Mouse (Mus musculus) heart, embryonic 14.5 days (tissue): ENCODE measurements around the gene Fbf1. TPM values are rescaled to one million over a fixed set of nuclear protein-coding genes. Genes with fewer than 3 reads are reported as not detected.
A peak's percentile ranks its signal among the peaks of the same experiment; 100 is the strongest.

ENCODE experiments used
- ATAC-seq: fragments of 200-750 bp; cut with Nextera tagmentation; 2 replicates; pipeline ENCODE4 v1.8.0; 2017; ENCODE audit warnings: low read depth, moderate TSS enrichment; ENCODE audit not compliant: insufficient number of reproducible peaks, insufficient read depth, low FRiP score
- H3K27ac ChIP-seq, 2 experiments: fragments of 200-500 bp in 1 of 2; fragments of 300-500 bp in 1 of 2; sonication (generic) in 1 of 2; replicated peaks in 1 of 2; 2 replicates each; pipeline ENCODE4 v1.5.1; 2012 to 2014; ENCODE audit warnings: low read depth in 2 of 2, low read length in 2 of 2, control low read depth in 1 of 2, mild to moderate bottlenecking in 1 of 2, mixed read lengths in 1 of 2; ENCODE audit not compliant: control insufficient read depth in 1 of 2, insufficient read depth in 1 of 2
- H3K27me3 ChIP-seq: fragments of 300-500 bp; sonication (generic); 2 replicates; pipeline ENCODE4 v1.6.1; 2014; ENCODE audit warnings: mild to moderate bottlenecking, low read length, control low read depth; ENCODE audit not compliant: control insufficient read depth, insufficient read depth
- H3K36me3 ChIP-seq: fragments of 300-500 bp; sonication (generic); 2 replicates; pipeline ENCODE4 v1.6.1; 2014; ENCODE audit warnings: mild to moderate bottlenecking, control low read depth, low read length, mixed read lengths; ENCODE audit not compliant: control insufficient read depth, insufficient read depth
- H3K4me1 ChIP-seq, 2 experiments: fragments of 200-500 bp in 1 of 2; fragments of 300-500 bp in 1 of 2; sonication (generic) in 1 of 2; 2 replicates each; pipeline ENCODE4 v1.6.1; 2012 to 2014; ENCODE audit warnings: low read length in 2 of 2, control low read depth in 1 of 2, mixed read lengths in 1 of 2; ENCODE audit not compliant: control insufficient read depth in 2 of 2, insufficient read depth in 2 of 2
- H3K4me2 ChIP-seq: fragments of 300-500 bp; sonication (generic); 2 replicates; pipeline ENCODE4 v1.6.1; 2014; ENCODE audit warnings: mild to moderate bottlenecking, low read length
- H3K4me3 ChIP-seq, 2 experiments: fragments of 200-500 bp in 1 of 2; fragments of 300-500 bp in 1 of 2; sonication (generic) in 1 of 2; 2 replicates each; pipeline ENCODE4 v1.5.1; 2012 to 2014; ENCODE audit warnings: low read length in 2 of 2, mild to moderate bottlenecking in 2 of 2, control low read depth in 1 of 2, low read depth in 1 of 2, moderate library complexity in 1 of 2; ENCODE audit not compliant: control insufficient read depth in 1 of 2, insufficient read depth in 1 of 2
- H3K9ac ChIP-seq: fragments of 300-500 bp; sonication (generic); 2 replicates; pipeline ENCODE4 v1.6.1; 2014; ENCODE audit warnings: mild to moderate bottlenecking, low read length
- H3K9me3 ChIP-seq: fragments of 300-500 bp; sonication (generic); 2 replicates; pipeline ENCODE4 v1.6.1; 2016; ENCODE audit warnings: low read length, control low read depth; ENCODE audit not compliant: control insufficient read depth
- WGBS: fragments of 180-500 bp; shearing (Covaris S2); extraction: QIAGEN DNeasy Blood & Tissue Kit; methylation state at CpG from one replicate; pipeline ENCODE4 v1.1.7; 2014; 5-methylcytosine and 5-hydroxymethylcytosine counted together
- polyA plus RNA-seq: library from polyadenylated mRNA; unstranded; fragments of >200 nt; fragmentation: Nextera tagmentation; extraction: Ambion mirVana; gene quantifications from 2 replicates; pipeline ENCODE4 v1.2.1, GENCODE M21; 2014

The Fbf1 gene
- polyA plus RNA-seq, 1 experiment from 2014 or later, result 14.9 TPM

DNA sequence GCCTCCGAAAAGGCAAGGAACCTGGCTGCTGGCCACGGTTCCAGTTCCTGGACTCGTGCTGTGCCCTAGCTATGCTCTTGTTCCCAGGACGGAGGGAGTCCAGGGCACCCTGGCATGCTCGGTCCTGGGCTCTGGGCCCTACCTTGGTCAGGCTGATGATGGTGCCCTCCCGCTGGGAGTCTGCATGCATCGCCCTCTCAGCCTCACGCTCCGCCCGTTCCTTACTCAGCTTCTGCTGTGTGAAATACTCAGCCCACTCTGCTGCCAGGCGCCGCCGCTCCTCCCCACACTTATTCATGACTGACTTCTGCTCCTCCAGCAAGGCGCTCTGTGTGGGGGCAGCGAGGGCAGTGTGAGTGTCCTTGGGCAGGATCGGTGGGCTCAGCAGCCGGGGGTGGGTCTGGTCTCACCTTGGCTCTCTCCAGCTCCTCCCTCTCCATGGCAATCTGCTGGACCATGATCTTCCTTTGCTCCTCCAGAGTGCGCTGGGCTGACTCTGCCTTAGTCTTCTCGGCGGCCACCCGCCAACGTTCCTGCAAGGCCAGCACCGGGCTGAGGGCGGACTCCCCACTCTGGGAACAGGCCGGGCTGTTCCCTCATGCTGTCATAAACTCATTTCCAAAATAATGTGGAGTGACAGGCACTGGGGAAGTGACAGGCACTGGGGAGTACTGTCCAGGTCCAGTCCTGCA, 21.5 kb downstream of the Fbf1 start:
- 79% methylated on average over 25 of the region's 25 CpGs for WGBS
- no peak overlapping the region for H3K9ac ChIP-seq
- no peak overlapping the region for H3K27ac ChIP-seq
- ATAC-seq, result no peak
- H3K4me1 ChIP-seq, result peaks cover 0 to 4% of the 10 kb centered on the region in 2 experiments; a peak in 2 of 4 replicates
- no peaks in the 10 kb centered on the region for H3K9me3 ChIP-seq
- H3K36me3 ChIP-seq, result peaks cover 93% of the 10 kb centered on the region
- no peaks in the 10 kb centered on the region for H3K27me3 ChIP-seq
- H3K4me2 ChIP-seq, result no peak overlapping the region
- H3K4me3 ChIP-seq, result no peak overlapping the region

DNA sequence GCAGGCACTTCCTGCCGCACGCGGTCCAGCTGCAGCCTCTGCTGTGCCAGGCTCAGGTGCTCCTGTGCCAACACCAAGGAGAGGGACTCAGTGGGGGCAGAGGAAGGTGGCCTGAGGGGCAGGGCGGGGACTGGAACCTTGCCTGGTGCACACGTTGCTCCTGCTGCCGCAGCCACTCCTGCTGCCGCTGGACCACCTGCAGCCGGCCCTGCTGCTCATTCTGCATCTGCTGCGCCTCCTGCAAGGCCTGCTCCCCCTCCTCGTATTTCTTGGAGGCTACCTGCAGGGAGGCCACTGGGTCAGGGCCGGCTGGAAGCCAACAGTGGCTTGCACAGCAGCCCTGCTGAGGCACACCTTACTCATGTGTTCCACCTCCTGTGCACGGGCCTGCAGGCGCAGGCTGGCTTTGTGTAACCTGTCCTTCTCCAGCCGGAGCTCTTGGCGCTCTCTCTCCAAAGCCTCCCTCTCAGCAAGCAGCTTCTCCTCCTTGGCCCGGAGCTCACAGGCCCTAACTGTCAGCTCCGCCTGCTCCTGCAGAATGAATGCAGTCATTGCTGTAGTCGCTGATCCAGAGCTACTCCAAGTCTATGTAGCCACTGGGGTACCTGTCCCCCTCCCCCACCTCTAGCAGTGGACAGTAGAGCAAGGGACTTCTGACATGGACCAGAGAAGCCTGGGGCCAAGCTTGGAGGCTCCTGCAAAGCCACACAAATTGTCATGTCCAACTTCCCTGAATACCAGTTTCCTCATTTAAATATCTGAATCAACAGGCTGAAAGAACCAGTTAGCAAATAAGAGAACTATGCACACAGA, 22.3 kb downstream of the Fbf1 start:
- H3K27ac ChIP-seq, result no peak overlapping the region

DNA sequence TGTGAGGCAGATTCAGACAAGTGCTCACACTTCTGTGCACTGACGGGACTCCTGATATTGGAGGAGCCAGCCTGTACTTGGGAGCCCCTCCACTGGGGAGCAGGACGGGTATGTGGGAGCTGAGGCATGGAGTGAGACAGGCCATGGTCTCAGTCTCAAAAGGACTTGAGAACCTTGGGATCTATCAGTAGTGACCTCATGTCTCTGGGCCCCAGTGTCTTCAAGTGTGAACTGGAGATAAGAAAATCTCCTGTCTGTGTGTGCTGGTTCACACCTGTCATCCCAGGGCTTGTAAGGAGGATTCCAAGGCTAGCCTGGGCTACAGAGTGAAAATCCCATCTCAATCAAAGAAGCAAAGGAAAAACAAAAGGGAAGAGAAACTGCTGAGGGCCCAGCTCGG, 24.5 kb downstream of the Fbf1 start:
- Histone ChIP-seq H3K27ac (no peak overlapping the region), H3K4me1 (peaks cover 3 to 4% of the 10 kb centered on the region in 2 experiments; a peak in 1 of 4 replicates), H3K9me3 (no peaks in the 10 kb centered on the region), H3K4me3 (no peak overlapping the region), H3K9ac (no peak overlapping the region), H3K4me2 (no peak overlapping the region), H3K27me3 (no peaks in the 10 kb centered on the region), H3K36me3 (peaks cover 65% of the 10 kb centered on the region)
- 79% methylated on average over 3 of the region's 3 CpGs for WGBS
- ATAC-seq, result no peak

More for the DNA sequence above, 22.3 kb downstream of the Fbf1 start:
- H3K4me3 ChIP-seq, result no peak overlapping the region
- ATAC-seq, result no peak
- peaks cover 86% of the 10 kb centered on the region for H3K36me3 ChIP-seq
- no peak overlapping the region for H3K9ac ChIP-seq
- no peaks in the 10 kb centered on the region for H3K9me3 ChIP-seq
- WGBS, result 69% methylated on average over 18 of the region's 18 CpGs
- no peaks in the 10 kb centered on the region for H3K27me3 ChIP-seq
- peaks cover 0 to 4% of the 10 kb centered on the region in 2 experiments; a peak in 2 of 4 replicates for H3K4me1 ChIP-seq
- H3K4me2 ChIP-seq, result no peak overlapping the region

- Histone ChIP-seq H3K9ac (no peak overlapping the region), H3K27ac (no peak overlapping the region), H3K4me3 (no peak overlapping the region), H3K4me2 (no peak overlapping the region), H3K4me1 (peaks cover 6 to 10% of the 10 kb centered on the region in 2 experiments), H3K36me3 (peaks cover 55% of the 10 kb centered on the region), H3K9me3 (no peaks in the 10 kb centered on the region), H3K27me3 (no peaks in the 10 kb centered on the region)
- ATAC-seq, result no peak
- 60% methylated on average over 10 of the region's 10 CpGs for WGBS
Observed at GRCm38 (mm10) chr11:116142211-116142991, 25.6 kb downstream of the Fbf1 start.

DNA sequence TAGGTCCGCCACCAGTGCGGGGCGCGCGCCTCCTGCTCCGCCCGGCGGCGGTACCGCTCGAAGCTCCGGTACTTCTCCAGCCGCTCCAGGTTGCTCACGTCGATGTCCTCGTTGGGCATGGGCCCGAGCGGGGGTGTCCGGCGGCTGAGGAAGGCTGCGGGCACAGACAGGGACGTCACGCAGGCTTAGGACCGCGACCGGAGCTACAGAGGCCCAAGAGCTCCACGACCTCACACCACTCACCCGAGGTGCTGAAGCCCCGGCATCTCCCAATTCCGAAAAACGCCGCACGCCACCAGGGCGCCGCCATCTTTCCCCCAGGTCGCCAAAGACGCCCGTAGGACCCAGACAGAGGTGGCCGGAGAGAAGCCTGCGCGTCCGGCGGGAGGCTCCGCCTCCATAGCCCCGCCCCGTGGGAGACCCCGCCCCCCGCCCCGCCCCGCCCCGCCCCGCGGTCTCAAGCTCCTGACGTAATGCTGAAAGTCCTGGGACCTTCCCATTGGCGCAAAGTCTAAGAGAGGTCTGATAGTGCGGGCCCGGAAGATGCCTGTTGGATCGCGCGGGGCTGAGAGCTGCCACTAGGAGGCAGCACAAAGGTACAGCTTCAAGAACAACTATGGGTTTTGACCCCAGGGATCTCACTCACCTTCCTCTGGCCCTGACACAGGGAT, 29.4 kb downstream of the Fbf1 start, which contains the start of gene Mrpl38:
Gene Mrpl38, minus strand, starts transcription at position 401 of the 671 bp plus-strand sequence.
- Histone ChIP-seq H3K27me3 (no peaks in the 10 kb centered on the region), H3K4me2 (peak within 1 kb of the TSS; percentile 76), H3K9me3 (no peaks in the 10 kb centered on the region), H3K27ac (peak within 1 kb of the TSS; percentile 38 to 69), H3K4me3 (peak within 1 kb of the TSS; percentile 73 to 76), H3K4me1 (peaks cover 6 to 10% of the 10 kb centered on the region in 2 experiments), H3K36me3 (peaks cover 53% of the 10 kb centered on the region), H3K9ac (peak within 1 kb of the TSS; percentile 83)
- WGBS, result under 1% methylated on average over 60 of the region's 60 CpGs
- peak; percentile 93 for ATAC-seq

- 1% methylated on average over 20 of the region's 20 CpGs for WGBS
- Histone ChIP-seq H3K4me3 (peak overlapping the region; percentile 73 to 76), H3K27ac (peak overlapping the region; percentile 38 to 69), H3K4me2 (peak overlapping the region; percentile 76), H3K9ac (peak overlapping the region; percentile 83), H3K36me3 (peaks cover 49% of the 10 kb centered on the region), H3K4me1 (peaks cover 6 to 10% of the 10 kb centered on the region in 2 experiments), H3K9me3 (no peaks in the 10 kb centered on the region), H3K27me3 (no peaks in the 10 kb centered on the region)
- ATAC-seq, result peak; percentile 0; the same call in 1 of the 2 replicates
Observed at GRCm38 (mm10) chr11:116138096-116138467, 29.9 kb downstream of the Fbf1 start.

DNA sequence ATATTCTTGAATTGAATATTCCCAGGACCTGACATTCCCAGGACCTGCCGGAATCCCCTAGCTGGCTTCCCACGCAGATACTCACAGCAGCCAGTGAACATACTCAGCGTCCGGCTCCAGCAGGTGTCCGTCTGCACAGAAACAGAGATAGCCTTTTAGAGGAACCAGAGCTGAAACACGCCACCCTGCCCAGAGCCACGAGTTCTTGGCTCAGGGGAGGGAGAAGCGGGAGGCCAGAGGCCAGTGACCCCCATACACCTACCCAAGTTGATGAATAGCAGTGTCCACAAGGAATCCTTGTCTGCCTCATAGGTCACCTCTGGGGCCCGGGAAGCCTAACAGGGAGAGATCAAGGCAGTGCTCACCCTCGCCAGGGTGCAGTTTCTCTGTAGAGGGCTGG, 33.8 kb downstream of the Fbf1 start:
- WGBS, result 73% methylated on average over 10 of the region's 10 CpGs
- Histone ChIP-seq H3K36me3 (peaks cover 55% of the 10 kb centered on the region), H3K4me2 (no peak overlapping the region), H3K27me3 (no peaks in the 10 kb centered on the region), H3K27ac (no peak overlapping the region), H3K4me1 (peaks cover 14 to 25% of the 10 kb centered on the region in 2 experiments), H3K9ac (no peak overlapping the region), H3K4me3 (no peak overlapping the region), H3K9me3 (no peaks in the 10 kb centered on the region)
- ATAC-seq, result no peak
